Mouse (Mus musculus) urinary bladder, postnatal 14 days (tissue): ENCODE measurements at regions not wholly inside any gene's neighbourhood (a gene's known extent, or its start where the extent isn't known, plus 50 kb on each side); places are given as distances from the start of the nearest gene placed in this dataset.

Experiments
- DNase-seq: peaks from one replicate; pipeline ENCODE4 v3.0.0; 2021; ENCODE audit warnings: low spot score

DNA sequence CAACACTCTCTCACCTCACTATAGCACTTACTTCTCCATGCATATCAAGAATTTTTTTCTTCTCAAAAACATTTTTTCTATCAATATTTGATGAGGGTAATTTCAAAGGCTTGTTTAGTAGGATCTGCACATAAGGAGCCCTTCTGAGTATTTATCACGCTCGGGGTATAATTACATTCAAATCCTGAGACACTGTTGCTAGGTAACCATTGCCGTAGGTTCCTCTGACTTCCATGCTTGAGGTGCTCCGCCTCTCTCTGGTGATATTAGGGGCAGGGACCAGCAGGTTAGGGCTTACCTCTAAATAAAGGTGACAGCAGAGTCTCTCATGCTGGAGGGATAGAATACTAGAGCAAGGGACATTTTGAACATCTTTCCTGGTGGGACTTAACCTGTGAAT is 54.4 kb upstream of the 9630041A04Rik start:
- no peak for DNase-seq

DNA sequence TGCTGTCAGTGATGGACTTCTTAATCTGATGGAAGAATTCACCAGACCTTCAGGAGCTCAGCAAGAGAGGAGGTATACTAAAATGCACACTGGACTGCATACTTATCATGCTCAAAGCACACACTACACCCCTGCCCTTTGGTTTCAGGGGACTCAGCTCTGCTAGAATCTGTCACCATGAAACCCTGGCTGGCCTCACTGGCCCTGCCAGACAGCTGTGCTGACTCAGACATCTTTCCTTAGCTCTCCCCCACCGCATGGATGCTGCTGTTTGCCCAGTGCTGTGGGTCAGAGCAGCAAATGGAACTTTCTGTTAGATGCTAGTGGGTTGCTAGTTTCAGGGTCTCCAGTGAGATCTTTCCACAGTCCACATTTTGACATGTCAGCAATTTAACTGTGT is 64.9 kb upstream of the 9630041A04Rik start:
- no peak for DNase-seq

DNA sequence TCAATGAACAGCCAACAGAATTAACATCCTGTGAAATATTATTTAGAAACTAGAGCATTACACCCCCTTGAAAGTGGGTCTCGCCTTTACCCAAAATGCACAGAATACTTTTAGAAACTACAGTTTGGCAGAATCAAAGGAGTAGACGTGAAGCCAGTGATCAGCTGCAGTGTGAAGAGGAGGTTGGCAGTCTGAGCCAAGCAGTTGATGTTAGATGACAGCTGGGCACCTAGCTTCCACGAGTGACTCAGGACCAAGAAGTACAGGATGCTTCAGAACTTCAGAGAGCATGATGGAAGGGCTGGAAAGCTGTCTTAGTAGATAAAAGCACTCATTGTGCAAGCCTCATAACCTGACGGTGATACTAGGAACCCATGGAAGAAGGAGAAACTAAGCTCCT is 65.6 kb upstream of the 9630041A04Rik start:
- no peak for DNase-seq

DNA sequence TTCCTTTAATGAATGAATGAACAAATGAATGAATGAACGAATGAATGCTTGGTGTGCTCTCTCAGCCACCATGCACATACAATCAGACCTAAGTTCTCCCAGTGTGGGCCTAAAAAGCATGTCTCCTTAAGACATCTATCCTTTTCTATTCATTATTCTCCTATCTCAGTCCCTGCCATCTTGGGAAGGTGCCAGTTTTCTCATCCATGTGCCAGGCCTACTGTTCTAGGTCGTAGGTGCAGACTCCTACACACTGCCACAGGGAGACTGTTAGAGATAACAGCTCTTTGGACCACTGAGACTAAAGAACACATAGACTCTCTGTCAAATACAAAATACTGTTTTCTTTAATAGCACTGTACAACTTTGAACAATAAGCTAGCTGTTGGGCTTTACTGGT is 66.2 kb upstream of the 9630041A04Rik start:
- DNase-seq, result no peak

DNA sequence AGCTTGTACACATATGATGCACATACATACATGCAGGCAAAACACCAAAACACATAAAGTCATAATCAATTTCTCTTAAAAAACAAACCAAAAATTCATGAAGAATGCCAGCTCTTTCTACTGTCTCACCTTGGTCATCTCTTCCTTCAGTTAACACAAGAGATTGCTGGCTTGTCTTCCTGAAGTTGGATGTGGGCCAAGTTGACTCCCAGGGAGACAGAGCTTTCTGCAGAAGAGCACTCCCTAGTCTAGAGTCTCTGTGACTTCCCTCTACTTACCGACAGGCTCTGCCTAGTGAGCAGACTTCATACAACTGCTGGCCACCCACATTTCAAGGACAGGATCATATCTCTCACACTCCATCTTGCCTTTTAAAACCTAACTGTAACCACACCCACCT is 70.7 kb upstream of the 9630041A04Rik start:
- no peak for DNase-seq

DNA sequence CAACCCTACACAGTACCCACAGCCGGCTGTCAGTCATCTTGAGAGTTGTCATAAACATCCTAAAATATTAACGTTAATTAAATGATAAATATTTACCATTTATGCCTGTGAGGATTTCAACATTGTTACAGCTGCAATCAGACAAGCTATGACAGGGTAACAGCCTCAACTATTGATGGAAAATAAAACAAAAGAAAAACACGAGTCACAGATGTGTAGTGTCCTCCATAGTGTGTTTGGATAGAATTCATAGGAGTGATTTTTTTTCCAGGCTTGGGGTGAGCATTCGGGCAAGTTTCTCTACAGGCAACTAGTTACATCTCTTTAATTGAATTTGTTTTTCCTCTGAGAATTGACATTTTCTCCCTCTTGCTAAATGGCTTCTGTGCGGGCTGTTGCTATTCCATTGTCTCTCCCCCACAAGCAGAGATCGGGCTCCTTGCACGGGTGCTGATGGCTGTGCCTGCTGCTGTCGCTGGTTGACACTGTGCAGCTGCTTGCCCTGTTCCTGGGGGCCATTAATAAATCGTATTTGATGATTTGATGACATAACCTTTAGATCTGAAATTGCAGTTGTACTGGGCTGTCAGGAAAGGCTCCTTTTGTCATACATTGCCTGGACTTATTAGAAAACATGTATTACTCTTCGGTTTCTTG is 120.6 kb upstream of the 9630041A04Rik start:
- DNase-seq, result no peak

DNA sequence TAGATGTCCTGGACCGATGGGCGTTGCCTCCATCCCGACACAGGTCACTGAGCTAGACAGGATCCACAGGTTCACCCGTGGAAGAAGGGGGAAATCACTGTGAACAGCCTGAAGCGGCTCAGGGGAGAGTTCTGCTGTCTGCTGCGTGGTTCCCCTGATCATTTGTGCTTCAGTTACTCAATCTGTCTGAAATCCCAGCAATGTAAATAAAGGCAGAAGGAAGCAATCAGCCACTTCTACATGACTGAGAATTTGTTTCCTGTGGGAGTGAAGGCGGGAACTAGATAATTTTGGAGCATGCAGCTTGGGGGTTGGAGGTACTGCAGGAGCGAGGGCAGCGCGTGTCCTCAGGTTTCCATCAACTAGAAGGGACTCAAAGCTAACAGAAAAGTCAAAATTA is 122.3 kb upstream of the 9630041A04Rik start:
- no peak for DNase-seq

DNA sequence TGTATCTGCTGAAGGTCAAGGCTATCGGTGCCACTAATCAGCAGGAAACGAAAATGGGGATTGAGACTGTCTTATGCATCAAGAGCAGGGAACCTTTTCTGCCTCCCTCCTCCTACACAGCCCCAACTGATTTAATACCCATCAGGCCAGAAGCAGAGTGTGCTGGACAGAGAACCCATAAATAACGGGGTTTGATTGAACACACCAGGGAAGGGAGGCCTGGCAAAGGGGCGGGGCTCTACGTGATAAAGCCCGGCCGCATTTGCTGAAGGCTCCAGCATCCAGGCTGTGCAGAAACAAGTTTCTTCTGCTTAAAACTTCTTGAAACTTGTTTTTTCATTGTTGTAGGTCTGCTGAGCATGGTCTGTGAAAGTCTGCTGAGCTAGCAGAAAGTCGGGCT is 127.4 kb upstream of the 9630041A04Rik start:
- no peak for DNase-seq

DNA sequence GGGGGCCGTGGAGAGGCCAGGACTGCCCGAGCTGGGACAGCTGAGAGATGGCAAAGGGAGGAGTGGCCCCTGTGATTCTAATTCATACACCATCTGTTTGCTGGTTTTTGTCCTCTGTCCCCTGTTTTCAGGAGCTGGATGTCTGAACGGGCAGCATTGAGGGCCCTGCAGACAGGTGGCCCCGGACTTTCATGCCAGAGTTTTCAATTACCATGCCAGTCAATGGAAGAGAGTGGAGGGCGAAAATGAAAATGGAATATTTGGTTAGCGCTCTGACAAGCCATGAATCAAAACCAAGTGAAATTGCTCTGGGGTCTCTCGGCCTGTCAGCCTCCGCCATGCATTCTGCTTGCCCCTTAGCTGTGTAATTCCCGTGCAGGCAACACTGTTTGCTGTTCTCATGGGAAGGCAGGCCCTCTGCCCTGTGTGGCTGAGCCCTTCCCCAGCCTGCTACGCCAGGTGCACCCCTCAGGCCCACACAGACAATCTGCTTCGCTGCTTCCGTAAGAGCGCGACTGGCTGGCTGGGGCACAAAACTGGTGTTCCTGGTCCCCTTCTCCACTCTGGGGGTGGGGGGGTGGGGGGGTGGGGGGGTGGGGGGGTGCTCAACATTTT is 127.9 kb upstream of the 9630041A04Rik start:
- DNase-seq, result no peak

DNA sequence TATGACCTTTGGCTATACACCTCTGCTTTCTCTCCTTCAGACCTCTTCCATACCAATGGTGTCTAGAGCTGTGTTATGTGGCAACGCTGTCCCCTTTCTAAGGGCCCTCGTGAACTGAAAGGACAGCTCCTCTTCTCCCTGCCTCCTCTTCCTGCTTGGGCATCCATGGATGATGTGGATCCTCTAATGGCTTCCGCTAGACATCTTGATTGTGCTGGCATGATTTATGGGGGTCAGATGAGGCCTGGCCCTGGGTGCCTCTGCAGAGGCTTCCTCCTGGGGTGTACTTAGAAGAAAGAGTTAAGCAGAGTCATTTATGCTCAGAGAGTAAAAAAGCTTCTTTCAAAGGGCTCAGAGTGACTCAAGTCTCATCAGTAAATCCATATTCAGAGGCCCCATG is 131.5 kb upstream of the 9630041A04Rik start:
- no peak for DNase-seq

DNA sequence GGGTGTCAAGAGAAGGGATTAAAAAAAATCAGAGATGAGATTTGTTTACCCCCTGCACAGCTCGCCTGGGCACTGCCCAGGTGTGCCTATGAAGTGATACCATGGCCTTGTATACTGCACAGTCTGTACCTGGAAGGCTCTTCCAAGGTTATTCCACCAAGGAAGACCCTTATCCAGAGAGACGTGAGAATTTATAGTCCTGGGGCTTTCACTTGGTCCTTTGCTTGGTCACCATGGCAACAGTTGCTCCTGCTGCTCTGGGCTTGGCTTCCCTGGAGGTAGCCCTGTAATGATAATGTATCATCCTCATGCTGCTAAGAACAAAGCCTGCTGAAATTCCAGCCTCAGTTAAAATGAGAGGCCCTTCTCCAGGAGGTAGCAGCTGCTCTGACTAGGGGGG is 143.7 kb upstream of the 9630041A04Rik start:
- no peak for DNase-seq

DNA sequence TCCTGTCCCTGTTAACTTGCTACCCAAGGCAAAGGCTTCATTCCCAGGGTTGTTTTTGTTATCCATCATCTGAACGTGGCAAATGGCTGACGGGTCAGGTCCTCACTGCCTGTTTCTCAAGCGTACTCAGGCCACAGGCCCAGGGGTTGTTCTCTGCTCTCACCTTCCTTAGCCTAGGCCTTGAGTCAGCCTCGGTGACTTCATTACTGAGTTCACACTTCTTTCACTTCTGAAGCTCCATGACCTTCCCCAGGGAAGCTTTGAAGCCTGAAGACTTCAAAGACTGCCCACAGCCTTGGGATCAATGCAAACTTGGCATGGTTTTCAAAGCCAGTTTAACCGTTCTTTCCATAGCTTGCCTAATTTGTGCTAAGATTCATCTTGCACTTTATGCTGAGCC is 145.3 kb upstream of the 9630041A04Rik start:
- DNase-seq, result no peak

DNA sequence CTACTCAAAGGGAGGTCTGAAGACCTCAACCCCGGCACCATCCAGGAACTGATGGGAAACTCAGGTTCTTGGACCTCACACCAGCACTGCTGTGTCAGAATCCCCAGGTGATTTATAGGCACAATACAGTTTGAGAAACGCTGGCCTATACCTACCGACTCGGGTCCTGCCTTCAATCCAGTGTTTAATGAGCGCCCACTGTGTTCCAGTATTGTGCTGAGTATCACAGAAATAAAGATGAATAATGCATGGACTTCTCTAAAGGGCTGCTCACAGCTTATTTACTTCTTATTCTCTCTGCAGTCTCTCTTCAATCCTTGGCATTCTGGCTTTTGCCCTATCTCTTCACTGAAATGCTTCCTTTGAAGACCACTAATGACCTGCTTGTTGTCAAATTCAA is 146.8 kb upstream of the 9630041A04Rik start:
- no peak for DNase-seq

DNA sequence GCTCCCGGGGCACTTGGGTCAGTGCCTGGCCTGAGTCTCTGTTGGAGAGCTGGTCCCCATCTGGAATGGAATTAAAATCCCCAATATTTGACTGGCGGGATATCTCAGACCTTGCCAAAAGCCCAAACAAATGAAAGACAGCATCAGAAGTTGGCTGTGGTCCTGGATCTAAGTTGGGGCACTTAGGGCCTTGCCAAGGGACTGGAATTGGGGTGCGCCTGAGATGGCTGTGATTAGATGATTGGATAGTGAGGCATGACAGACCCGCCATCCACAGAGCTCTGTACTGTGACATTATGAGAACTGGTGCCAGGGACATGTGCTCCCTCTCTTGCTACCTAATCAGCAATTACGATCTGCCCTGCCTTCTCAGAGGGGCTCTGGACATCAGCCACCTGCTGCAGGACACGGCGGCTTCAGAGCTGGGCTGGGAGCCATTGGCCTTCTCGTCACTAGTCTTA is 151.0 kb upstream of the 9630041A04Rik start:
- peak; percentile 11 for DNase-seq

DNA sequence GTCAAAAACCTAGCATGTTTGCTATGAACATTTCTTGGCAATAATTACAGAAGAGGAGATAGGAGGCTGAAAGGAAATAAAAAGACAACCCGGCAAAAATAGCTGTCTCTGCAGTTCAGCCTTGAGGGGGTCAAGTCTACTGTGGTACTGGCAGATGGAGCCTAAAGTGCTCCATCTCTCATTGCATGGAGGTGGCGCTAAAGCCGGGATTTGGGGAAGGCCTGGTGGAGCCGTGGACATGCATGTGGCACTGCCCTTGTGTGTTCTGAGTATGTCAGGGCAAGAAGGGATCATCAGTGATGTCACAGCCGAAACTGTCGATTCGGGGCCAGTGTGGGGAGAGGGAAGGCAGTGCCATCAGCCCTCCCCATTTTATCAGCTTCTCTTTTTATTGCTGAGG is 161.3 kb upstream of the 9630041A04Rik start:
- DNase-seq, result no peak

DNA sequence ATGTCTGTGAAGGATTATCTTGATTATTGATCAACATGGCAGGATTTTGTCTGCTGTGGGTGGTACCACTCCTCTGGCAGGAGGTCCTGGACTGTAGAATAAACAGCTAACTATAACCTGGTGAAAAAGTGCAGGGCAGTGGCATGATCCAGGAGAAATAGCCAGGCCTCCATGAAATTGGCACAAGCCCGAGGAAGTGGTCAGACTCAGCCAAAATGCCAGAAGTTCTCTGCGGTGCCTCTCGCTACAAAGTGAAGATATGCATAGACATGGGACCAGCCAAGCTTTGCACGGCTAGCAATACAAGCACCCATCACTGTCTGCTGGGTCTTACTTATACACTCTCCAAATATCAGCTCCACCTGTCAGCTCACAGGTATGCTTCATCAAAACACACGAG is 167.6 kb upstream of the 9630041A04Rik start:
- DNase-seq, result no peak

DNA sequence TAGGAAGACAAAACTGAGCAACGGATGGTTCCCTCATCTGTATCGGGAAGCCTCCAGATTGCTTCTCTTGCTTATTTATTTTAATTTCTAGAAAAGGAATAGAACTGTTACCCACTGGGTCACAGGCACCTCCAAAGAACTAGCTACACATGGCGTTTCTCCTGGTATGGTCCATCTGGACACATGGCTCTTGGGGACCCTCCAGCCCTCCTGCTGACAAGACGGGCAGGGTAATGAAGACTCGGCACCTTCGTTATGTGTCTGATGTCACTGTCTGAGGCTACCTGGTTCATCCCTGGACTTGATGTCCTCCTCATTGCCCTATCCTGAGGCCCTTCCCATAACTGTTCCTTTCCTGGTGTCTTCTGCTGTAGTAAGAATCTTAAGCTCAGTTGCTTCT is 170.3 kb upstream of the 9630041A04Rik start:
- no peak for DNase-seq

DNA sequence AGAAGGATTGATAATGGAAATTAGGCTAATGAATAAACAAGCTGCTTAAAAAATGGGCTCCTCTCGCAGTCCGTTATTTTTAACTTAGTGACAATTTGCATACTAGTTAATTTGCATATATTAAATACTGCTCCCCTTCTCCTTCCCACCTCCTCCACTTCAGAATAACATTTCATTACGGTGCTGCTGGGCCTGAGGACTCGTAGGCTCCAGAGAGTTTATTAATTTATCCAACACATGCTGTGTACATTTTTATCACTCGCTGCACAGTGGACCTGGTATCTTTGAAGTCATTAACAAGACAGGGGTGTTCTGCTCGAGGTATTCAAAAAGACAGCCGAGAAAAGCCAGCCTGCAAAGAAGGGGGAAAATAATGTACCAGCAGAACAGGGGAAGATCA is 170.7 kb upstream of the 9630041A04Rik start:
- no peak for DNase-seq

DNA sequence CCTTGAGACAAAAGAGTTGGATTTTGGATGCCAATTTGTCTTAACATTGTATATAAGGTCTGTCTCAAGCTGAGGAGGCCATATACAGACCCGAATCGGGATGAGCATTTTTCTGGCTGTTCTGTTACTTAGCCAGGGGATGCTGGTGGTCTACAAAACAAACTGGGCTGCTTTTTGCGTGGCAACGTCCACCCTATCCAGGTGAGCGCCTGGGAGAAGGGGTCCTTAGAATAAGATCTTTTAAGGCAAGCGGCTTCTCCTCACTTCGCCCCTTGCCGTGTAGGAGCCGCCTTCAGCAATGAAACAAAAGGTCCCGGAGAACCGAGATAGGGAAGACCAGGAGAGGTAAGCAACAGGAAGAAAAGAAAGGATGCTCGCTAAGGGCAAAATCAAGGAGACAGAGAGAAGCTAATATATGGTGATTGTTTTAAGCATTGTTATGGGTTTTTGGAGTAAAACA is 171.2 kb upstream of the 9630041A04Rik start:
- DNase-seq, result no peak

DNA sequence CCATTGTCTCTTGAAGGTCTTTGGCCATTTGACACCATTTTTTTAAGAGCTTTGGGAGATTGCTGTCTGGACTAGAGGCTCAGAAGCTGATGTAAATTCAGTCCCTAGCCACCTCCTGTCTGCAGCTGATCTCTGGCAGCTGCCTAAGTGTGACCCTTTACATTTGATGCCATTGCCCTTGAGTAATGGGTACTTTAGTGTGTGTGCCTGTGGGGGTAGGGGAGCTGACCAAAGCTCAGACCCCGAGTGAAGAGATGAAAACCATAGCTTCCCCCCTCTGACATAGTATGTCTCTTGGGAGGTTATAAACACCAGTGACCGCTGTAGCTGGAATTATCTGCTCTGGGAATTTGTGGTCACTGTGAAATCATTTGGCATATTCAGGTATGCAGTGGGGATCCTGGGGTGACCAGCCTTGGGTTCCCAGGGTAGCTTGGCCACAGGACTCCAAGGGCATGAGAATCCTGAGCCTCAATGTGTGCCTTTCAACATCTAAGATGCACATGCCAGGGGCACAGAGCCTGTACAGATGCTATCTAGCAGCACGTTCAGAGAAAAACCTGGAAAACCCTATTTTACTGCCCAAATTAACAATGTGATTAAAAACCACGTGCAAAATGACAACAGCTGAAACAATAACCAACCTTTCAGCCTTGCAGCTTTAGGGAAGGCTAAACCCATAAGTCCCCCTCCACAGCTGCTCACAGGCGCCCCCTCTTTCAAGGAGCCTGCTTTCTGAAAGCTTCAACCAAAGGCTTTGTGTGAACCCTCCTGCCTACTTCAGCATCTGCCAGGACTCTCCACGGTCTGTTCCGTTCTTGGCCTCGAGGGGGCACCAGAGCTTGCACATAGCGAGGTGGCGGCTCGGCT is 171.9 kb upstream of the 9630041A04Rik start:
- DNase-seq, result peak; percentile 83

DNA sequence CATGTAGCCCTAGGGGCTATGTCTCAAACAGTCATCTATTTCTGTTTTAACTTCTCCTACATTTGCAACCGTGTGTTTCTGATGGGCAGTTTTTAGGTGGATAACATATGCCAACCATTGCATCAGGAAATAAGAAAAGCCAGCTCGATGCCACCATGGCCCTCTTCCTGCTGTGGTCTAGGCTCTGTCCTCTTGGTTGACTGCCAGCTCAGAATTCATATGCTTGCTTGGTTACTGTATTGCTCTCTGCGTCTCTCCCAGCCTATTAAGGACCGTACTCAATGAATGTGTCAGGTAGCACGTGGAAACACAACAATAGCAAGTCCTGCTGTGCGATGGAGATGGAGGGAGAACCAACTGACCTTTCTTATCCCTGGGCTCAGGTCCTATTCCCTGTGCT is 174.4 kb upstream of the 9630041A04Rik start:
- no peak for DNase-seq

DNA sequence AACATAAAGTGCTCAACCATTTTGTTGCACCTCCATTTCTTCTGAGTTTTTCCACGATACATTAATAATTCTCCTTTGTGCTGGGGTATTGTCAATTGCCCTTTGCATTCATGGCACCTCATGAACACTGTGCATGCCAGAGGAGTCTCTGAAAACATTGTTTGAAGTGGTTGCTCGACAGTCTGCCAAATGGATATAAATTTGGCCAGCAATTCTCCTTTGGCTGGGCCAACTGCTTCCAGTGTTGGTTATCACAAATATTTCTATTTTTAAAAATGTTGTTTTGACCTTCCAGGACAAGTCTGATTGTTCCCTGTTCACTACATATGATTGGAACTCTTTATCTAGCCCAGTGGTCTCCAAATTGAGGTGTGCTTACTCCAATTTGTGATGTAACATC is 184.1 kb upstream of the 9630041A04Rik start:
- no peak for DNase-seq

DNA sequence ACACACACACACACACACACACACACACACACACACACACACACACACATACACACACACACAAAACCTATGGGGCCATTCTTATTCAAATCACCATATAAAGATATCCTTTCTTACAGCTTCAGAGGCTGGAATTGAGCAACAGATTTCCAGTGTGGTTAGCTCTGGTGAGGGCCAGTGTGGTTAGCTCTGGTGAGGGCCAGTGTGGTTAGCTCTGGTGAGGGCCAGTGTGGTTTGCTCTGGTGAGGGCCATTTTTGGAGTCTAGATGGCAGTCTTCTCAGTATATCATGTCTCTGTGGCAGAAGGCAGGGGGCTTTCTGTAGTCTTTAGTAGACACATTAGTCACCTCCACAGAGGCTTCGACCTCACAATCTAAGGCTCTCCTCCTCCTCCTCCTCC is 191.5 kb upstream of the 9630041A04Rik start:
- DNase-seq, result no peak
